Mouse (Mus musculus): ENCODE measurements around the gene Gm20806.
"Not testable (repeated sequence)": the region's sequence is repeated elsewhere in the genome, so short reads cannot be mapped to it uniquely, and the experiment has no call there.

Gm20806 gene

DNA sequence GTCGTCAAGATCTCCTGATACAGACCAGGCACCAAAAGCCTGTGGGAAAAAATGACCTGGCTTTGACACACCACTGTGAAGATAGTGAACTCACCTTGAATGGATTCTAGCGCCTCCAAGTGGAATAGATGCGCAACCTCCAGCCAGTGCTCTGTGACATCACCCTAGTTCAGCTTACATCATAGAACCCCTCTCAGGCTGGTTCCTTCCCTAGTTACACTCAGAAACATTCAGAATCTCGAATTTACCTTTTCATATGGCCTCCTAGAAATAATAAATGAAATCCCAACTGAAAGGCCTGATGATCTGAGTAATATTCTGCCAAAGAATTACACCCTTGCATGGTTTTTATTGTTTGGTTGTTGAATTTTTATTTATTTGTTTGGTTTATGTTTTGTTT is at the start of gene Gm20806:
Gm20806 (minus strand) TSS at position 101 of the 400 bp plus-strand sequence.
- not testable (repeated sequence) for DNase-seq (ENCODE audit: low spot score)

All from ovary, postnatal 36 days (tissue).